Mouse (Mus musculus) gastrocnemius, postnatal 25 days (tissue): ENCODE measurements around the gene Arpin. TPM values are rescaled to one million over a fixed set of nuclear protein-coding genes. Genes with fewer than 3 reads are reported as not detected.

Experiments
- DNase-seq: peaks from one replicate; pipeline ENCODE4 v3.0.0; 2022
- long read RNA-seq, 2 experiments: library from polyadenylated mRNA; stranded (forward); transcript quantifications; one replicate each; pipeline ENCODE4 v2.0.0; 2021
- total RNA-seq, 2 experiments: library from RNA; stranded (reverse); gene quantifications; 1 replicate in 1 of 2; 2 replicates in 1 of 2; pipeline ENCODE4 v1.2.3; 2021

Gene Arpin
- total RNA-seq = 1 to 10 TPM; 3.6 to 3.8 TPM
- long read RNA-seq, experiment 1, partial matches to known transcripts = 1 of 5 reads
- long read RNA-seq, experiment 1, other reads (novel, unspliced or antisense) = 0 of 5 reads
- long read RNA-seq, experiment 2, partial matches to known transcripts = 0 of 2 reads
- long read RNA-seq, experiment 2, other reads (novel, unspliced or antisense) = 1 of 2 reads

DNA sequence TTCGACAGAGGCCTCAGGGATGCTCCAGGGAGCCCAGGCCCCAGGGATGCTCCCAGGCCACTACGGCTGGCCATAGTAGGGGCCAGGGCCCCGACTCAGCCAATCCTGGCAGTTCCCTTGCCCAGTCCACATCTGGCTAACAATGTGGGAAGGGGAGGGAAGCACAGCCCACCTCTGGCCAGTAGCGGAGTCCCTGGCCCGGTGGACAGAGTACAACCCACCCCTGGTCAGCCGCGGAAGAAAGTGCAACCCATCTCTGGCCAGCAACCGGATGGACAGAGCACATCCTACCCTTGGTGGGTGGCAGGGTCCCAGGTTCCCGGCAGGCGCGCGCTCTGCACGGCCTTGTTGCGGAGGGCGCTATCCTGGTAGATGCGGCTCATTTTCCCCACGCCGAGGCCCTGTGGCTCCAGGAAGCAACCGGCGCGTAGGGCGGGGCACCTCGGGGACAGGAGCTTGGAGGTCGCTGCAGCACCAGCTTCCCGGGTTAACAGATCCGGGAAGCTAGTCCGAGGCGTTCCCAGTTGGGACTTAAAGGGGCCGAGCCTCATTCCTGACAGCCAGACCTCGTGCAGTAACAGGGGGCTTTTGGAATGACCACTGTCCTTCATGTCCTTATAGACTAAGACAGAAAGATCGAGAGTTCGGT lies at the start of gene Arpin:
Gene Arpin (minus strand): TSS at position 498 of the 649 bp plus-strand sequence.
- peak; percentile 70 for DNase-seq

DNA sequence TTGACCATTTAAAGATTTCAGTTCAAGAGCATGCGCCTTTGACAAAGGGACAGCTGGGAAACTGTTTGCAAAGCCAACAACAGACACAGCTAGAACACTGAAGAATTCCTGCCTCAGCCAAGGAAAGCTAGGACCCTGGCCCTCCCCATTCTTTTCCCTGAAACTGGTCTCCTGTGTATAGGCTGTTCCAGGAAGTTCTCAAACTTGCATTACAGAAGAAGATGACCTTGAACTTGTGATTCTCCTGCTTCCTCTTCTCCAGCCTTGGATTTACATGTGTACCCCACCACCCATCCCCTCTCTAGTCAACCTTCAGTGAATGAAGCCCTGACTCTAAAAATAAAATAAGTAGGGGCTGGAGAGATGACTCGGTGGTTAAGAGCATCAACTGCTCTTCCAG lies 40.2 kb upstream of the Arpin start:
- no peak for DNase-seq

DNA sequence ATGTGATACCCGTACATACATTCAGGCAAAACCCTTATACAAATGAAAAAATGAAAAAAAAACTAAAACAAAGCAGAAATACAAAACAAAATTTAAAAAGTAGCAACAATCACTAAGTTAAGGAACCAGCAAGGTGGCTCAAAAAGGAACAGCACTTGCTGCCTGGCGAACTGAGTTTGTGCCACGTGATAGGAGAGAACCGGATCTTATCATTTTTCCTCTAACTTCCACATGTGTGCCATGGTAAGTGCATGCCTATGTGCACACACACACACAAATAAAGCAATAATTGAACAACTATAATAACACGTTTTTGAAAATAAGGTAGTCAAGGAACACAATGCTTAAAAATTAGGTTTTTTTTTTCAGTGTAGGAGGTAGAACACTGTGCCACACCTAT lies 37.0 kb upstream of the Arpin start:
- DNase-seq = no peak

DNA sequence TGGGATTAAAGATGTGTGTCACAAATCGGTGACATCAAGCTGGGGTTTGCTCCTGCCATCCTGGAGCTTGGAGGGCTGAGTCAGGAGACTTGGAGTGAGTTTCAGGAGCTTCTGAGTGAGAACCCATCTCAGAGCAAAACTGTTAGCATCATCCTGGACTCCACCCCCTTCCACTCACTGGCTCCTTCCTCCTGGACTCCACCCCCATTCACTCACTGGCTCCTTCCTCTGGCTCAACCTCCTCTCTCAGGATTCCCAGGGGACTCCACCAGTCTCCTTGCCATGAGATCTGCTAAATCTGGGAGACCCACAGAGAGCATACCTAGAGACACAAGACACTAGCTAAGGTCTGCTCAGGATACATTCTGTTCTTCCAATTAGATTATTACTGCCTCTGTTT lies 35.2 kb upstream of the Arpin start:
- no peak for DNase-seq

DNA sequence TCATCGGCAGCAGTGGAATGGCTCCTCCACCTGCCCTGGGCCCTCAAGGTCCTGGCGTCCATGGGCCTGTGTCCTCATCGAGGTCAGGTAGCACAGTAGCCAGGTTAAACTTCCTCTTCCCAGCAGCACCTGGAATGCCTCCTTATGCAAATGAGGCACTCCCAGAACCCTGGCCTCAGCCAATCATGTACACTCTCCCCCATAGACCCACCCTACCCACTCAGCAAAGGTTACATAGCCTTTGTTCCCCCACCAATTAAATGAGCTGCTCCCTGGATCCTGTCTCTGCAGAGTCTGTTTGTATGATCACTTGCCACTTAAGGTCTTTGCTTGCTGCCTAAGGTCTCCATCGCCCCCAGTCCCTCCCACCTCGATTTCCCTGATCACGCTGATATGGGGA lies 33.2 kb upstream of the Arpin start:
- no peak for DNase-seq

DNA sequence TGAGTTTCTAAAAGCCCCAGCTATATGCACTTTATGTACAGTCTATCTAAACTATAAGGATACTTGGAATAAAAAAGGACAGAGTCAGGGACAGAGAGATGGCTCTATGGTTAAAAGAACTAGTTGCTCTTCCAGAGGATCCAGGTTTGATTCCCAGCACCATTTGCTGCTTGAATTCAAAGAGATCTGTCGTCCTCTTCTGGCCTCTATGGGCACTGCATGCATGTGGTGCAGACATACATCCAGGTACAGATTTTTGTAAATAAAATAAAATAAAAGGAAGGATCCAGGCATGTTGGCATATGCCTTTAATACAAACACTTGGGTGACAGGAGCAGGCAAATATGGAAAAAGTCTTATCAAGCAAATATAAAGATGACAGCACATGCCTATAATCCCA lies 26.4 kb upstream of the Arpin start:
- DNase-seq = no peak

DNA sequence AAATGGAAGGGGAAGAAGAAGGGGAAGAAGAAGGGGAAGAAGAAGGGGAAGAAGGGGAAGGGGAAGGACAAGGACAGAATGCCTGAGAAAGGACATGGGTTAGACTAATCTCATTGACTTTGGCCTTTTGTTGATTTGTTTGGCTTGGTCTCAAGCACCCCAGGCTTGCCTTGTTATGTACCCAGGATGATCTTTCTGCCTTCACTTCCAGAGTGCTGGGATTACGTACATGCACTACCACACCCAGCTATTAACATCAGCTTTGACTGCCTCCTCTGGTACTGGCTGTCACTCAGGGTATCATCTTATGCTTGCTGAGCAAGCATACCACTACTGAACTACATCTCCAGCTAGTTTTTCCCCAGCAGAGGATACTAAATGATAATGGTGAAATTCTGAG lies 21.0 kb upstream of the Arpin start:
- DNase-seq = no peak

DNA sequence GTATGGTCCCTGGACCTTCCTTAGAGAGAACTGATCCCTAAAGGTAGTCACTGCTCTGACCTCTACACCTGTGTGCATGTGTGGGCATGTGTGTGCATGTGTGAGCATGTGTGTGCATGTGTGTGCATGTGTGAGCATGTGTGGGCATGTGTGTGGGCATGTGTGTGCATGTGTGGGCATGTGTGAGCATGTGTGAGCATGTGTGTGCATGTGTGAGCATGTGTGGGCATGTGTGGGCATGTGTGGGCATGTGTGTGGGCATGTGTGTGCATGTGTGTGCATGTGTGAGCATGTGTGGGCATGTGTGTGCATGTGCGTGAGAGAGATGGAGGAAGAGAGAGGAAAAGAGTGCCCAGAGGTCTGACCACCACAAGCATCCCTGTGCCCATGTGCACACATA lies 19.7 kb upstream of the Arpin start:
- no peak for DNase-seq

DNA sequence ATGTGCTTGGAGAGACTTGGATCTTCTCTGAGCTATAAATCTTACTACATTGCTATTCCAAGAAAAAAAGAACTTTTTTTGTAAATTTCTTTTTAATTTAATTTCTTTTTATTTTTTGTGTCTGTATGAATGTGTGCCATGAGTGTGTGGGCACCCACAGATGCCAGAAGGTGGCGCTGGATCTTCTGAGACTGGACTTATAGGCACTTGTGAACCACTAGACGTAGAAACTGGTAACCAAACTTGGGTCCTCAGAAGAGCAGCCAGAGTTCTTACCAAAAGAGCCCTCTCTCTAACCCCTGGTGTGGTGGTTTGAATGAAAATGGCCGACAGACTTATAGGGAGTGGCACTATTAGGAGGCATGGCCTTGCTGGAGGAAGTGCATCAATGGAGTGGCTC lies 15.9 kb upstream of the Arpin start:
- no peak for DNase-seq

DNA sequence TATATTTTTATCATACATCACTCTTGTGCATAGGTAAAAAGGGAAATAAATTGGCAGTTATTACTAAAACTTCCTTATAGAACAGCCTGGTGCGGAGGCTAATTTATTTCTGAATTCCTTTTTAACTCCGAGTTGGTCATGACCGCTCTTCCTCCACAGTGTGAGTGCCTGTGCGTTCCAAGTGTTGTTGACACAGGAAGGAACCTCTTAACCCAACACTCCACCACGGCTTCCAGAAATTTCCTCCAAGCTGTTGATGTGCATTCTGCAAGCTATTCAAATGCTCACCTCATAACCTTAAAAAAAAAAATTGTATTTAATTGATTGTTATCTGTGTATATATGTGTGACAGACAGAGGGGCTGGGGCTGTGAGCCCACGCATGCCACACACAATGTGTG lies 15.1 kb upstream of the Arpin start:
- no peak for DNase-seq

DNA sequence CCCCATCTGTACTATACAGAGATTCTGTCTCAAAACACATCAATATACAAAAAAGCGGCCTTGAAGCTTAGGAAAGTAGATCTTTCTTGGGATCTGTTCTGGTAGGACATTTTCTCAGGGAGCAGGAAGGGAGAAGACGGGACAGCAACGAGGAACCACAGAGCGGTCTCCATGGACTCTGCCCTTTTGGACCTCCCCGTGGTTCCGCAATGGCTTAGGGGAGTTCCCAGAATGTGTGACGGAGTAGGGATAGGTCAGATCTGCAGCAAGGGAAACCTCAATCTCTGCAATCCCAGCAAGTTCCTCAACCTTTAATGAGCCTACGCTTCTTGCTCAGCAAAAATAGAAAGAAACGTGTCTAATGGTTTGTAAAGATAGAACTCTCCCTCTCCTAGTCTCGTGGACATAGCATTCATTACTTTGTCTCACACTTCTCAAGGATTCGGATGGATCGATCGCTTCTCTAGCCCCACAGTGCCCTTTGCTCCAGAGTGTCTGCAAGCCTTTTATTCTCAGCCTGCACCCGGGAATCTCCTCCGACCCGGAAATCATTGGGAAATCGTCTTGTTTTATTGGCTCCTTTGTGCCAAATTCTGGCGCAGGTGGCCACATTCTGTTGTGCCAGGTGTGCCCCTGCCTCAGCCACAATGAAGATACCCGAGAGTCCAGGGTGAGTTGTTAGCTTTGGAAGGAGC lies 499 bp upstream of the Arpin start:
- peak; percentile 48 for DNase-seq

DNA sequence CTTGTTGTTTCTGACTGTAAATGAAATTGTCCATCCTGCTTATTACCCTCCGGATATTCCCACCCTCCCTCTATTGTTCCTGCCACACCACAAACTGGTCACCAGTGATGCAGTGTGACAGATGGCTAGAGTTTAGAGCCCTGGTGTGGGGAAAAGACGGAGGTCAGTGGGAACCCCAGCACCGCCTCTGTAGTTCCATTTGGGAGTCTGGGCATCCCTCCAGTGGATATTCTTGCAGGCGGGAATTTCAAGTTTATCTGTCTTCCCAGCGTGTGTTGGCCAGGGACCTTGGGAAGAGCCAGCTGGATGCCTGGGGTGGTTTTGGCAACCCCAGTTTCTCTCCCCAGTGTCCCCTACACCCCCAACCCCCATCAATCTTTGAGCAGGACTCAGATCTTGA lies 698 bp downstream of the Arpin start:
- DNase-seq = no peak

DNA sequence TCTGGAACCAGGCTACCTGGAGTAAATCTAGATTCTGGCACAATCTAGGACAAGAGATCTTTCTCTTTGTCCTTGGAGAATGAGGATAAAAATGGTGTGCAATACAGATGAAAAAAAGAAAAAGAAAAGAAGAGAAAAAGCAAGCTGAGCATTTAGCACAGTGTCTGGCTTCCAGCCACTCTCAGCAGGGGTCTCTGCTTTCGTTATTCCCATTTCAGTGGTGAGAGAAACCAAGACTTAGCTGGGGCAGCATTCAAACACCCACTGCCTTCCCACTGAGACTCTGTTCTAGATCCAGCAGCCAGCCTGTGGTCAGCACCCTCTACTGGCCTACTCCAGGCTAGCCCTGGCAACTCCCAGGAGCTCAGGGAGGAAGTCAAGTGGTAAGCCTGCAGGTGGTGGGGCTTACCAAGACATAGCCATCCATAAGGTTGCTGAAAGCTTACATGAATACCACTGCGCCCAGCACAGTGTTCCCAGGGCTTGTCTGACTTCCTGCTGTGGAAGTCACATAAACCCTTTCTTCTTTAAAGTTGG lies 6.6 kb downstream of the Arpin start:
- no peak for DNase-seq

DNA sequence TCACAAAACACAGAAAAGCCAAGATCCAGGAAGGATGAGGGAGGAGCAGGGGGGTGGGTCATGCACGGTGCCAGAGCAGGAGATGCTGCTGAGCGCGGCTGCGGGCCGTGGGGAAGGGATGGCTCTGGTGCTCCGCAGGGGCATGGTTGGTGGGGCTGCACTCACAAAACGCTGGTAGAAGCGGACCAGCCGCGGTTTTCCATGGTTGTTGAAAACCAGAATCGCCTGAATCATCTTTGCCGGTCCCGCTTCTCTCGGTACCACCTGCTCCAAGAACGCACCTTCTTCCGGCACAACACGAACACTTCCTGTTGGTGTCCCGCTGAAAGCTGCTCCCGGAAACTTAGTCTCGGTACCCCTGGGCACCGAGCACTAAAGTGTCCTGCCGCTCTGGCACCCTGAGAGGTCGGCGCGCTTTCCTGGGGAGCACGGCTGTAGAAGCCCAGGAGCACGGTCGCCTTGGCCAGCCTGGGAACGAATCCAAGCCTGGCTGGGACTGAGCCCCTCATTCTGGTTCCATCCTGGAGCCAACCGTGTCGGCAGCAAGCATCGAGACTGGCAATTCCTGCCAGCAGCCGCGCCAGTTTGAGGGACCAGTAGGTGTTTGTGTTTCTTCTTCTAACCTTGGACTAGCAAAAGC lies 14.7 kb downstream of the Arpin start, which contains the start of gene Ap3s2:
Gene Ap3s2 (minus strand): TSS at position 306 of the 640 bp plus-strand sequence.
- peak; percentile 86 for DNase-seq

DNA sequence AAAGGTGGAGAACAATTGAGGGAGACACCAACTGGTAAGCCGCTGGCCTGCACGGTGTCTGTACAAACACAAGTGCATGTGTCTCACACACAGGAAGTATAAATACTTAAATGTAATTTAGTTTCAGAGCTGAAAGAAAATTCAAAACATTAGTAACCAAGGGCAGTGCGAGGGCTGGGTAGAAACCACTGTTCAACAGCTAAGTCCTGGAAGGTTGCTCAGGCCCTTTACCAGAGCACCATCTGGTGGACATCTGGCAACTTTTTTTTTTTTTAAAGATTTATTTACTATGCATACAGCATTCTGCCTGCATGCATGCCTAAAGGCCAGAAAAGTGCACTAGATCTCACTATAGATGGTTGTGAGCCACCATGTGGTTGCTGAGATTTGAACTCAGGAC lies 20.6 kb downstream of the Arpin start:
- DNase-seq = no peak

DNA sequence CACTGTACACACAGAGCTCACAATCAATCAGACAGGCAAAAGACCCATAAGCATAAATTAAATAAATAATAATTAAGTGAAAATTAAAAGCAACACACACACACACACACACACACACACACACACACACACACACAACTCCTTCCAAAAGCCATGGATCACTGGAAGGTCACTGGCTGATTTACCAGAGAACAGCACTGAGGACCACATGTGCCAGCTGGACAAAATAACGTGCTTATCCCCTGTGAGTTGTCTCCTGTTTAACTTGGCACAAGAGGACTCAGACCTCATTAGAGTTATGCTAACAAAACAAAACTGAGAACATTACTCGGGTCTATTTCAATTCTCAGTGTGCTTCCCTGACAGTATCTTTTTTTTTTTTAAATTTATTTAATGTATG lies 27.8 kb downstream of the Arpin start:
- DNase-seq = peak; percentile 38

DNA sequence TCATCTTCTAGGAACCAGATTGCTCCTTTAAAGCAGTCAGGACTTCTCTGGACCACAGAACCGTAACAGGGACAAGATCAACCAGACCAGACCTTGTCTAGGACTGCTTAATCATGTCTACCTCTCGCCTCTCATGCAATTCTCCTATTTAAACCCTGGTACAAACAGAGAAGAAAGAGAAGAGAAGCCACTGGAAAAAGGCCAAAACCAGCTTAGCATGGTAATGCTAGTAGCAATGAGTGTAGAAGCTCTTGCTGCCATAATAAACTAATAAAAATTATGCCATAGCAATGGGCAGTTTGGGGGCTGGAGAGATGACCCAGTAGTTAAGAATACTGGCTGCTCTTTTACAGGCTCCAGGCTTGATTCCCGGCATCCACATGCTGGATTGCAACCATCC lies 28.2 kb downstream of the Arpin start:
- no peak for DNase-seq

DNA sequence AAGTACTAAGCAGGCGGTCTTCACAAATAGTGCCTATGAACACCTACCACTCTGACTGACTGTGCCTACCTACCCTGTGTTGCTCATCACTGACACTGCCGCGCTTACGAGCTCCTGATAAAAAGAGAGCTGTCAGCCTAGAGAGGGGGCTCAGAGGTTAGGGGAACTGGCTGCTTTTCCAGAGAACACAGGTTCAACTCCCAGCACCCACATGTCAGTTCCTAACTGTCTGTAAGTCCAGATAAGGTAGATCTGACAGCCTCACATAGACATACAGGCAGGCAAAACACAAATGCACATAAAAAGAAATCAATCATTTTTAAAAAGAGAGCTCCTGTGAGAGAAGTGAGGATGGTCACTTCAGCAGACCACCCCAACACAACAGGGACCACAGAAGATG lies 30.0 kb downstream of the Arpin start:
- DNase-seq = no peak

DNA sequence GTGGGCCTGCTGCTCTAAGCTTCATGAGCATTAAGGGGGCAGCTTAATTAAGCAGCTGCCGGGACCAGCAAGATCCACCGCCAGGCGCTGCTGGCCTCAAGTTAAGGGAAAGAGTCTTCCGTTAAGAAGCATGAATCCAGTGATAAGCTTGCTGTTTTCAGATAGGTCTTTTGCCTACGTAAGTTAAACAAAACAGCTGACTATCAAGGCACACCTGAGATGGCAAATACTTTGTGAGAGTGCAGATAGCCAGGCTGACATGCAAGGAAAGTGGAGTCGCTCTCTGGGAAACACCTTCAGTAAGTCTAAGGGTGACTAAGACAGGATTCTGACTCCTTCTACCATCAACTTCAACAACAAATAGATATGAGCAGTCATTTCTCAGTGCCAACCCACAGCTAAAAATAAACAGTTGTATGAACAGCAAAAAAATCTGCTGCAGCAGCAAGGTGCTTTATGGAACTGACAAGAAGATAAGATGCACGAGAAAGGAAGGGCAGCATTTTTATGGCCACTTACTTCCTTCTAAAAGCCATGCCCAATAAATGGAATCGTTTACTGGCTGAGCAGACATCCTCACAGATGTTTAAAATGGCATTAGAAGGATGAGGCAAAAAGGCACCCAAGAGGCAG lies 31.9 kb downstream of the Arpin start:
- no peak for DNase-seq

DNA sequence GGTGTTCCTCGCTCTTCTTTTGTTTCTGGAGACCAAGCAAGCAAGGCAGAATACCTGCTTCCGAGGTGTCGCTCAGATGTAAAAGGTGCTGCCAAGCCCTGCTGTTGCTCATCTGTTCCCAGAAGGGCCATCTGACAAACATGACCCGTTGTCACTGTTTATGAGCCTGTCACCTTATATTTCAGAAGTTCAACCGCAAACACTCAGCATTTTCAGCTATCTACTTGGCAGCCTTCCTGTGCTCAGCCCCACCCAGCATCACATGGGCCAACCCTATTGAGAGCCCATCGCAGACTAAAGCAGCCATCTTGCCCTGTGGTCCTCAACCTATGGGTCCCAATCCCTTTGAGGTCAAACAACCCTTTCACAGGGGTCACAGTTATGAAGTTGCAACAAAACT lies 34.4 kb downstream of the Arpin start:
- DNase-seq = no peak

DNA sequence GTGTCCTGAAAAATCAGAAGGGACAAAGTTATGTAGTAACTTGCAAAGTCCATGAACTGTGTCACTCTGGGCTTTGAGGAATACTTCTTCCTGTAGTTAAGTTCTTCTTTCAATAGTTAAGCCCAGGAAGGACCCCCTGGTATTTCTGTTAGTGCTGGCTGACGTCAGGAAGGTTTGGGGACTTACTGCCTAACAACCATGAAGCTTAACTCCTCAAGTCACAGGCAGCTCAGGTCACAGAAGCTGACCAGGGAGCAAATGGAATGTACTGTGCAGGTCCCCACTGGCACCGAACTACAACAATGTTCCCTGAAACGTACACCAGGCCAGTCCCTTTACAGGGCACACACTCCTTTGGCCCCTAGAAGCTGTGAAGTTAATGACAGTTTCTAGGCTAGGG lies 39.9 kb downstream of the Arpin start:
- no peak for DNase-seq

DNA sequence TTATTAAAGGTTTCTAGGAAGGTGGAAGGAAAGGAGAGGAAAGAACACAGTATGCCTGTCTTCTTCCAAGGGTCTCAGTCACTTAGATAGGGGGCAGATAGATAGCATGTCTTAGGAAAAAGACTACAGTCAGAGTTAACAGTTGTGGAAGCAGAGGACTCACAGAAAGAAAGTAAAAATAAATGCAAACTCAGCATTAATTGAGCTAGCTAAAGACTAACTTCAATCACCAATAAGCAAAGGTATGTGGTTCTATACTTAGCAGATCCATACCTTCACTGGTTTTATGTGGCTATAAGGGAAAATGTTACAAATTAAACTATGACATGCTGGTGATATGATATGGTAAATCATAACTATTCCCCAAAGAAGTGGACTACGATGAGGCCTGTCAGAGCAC lies 40.4 kb downstream of the Arpin start:
- DNase-seq = no peak
